Mouse (Mus musculus) ES-E14 (cell line): ENCODE measurements around the gene Hmx1.

Source experiments
- CHD2 ChIP-seq: IDR thresholded peaks from 2 replicates; pipeline ENCODE4 v1.6.1; 2014; ENCODE audit warnings: mild to moderate bottlenecking, low read depth, low read length, inconsistent platforms
- HCFC1 ChIP-seq: IDR thresholded peaks from 2 replicates; pipeline ENCODE4 v1.6.1; 2012; ENCODE audit warnings: low read length, inconsistent platforms, borderline replicate concordance; ENCODE audit not compliant: insufficient read depth
- MAFK ChIP-seq: IDR thresholded peaks from 2 replicates; pipeline ENCODE4 v1.6.1; 2014; ENCODE audit warnings: mild to moderate bottlenecking, low read depth, low read length, inconsistent platforms; ENCODE audit not compliant: insufficient read depth
- ZC3H11A ChIP-seq: IDR thresholded peaks from 2 replicates; pipeline ENCODE4 v1.6.1; 2012; ENCODE audit warnings: low read depth, mild to moderate bottlenecking, inconsistent platforms, low read length, borderline replicate concordance

GRCm38 (mm10) chr5:35348794-35349193 is 40.1 kb upstream of the Hmx1 start:
- TF ChIP-seq CHD2 (no peak), MAFK (no peak), HCFC1 (no peak), ZC3H11A (peak; percentile 69)
